In genomic region chr5:35743238-35743951, GRCm38 (mm10) we compare ENCODE assay signal across 11 mouse cellular contexts. TPM values are rescaled to one million over a fixed set of nuclear protein-coding genes. Genes with fewer than 3 reads are reported as not detected.
DNase-seq lines count a peak whose midpoint lies in the region; ATAC-seq lines count a peak whose summit lies in the region.
"Had no signal": no experiment of that assay in that cellular context is flagged by ENCODE, and none has a peak within 500 bp of the region (broad histone marks: within the 10 kb centered on the region; RNA-seq: fewer than 3 reads in every experiment).

No protein-coding gene starts in this region.

- no peak overlapping the region for H3K27ac ChIP-seq in kidney, embryonic 15.5 days
- H3K27ac ChIP-seq in midbrain, embryonic 11.5 days (ENCODE audit: low read depth, low read length) = no peak overlapping the region
- H3K27ac ChIP-seq in forebrain, embryonic 16.5 days (ENCODE audit: low read length) = no peak overlapping the region
- H3K27ac ChIP-seq: hindbrain, postnatal 0 days; neural tube, embryonic 13.5 days had no signal

- peaks cover 10% of the 10 kb centered on the region for H3K27me3 ChIP-seq in kidney, embryonic 15.5 days
- peaks cover 4% of the 10 kb centered on the region; the same call in 1 of the 2 replicates for H3K27me3 ChIP-seq in midbrain, embryonic 11.5 days (ENCODE audit: control insufficient read depth, insufficient read depth, low read length)
- no peaks in the 10 kb centered on the region for H3K27me3 ChIP-seq in forebrain, embryonic 16.5 days (replicated peaks; ENCODE audit: control insufficient read depth, insufficient read depth, low read length)

- H3K36me3 ChIP-seq in kidney, embryonic 15.5 days = no peaks in the 10 kb centered on the region
- no peaks in the 10 kb centered on the region for H3K36me3 ChIP-seq in midbrain, embryonic 11.5 days (ENCODE audit: control insufficient read depth, insufficient read depth, low read length)
- H3K36me3 ChIP-seq in forebrain, embryonic 16.5 days (ENCODE audit: control insufficient read depth, insufficient read depth) = no peaks in the 10 kb centered on the region
- H3K36me3 ChIP-seq: neural tube, embryonic 13.5 days had no signal

- peak; percentile 83 to 87 for DNase-seq in kidney, adult 8-10 months
- DNase-seq in adrenal gland, adult 18-20 months (ENCODE audit: low spot score in 2 of 2) = peak; percentile 45 to 56
- peak; percentile 38 to 60 for DNase-seq in gastrocnemius, postnatal 36 days
- peak; percentile 87 for DNase-seq in lung, postnatal 25 days (ENCODE audit: low spot score)
- DNase-seq in midbrain, embryonic 11.5 days (ENCODE audit: low spot score, missing footprints) = no peak
- DNase-seq in spleen, adult 18-20 months = no peak
- DNase-seq: forebrain, postnatal 0 days had no signal

- 63% methylated on average over 8 of the region's 8 CpGs for WGBS in kidney, embryonic 15.5 days
- WGBS in midbrain, embryonic 11.5 days = 77% methylated on average over 8 of the region's 8 CpGs
- WGBS in forebrain, embryonic 16.5 days = 78% methylated on average over 8 of the region's 8 CpGs

- no peak overlapping the region for H3K9ac ChIP-seq in kidney, embryonic 15.5 days
- no peak overlapping the region for H3K9ac ChIP-seq in midbrain, embryonic 11.5 days (ENCODE audit: low read length)
- H3K9ac ChIP-seq in forebrain, embryonic 16.5 days (replicated peaks; ENCODE audit: low read depth, low read length) = no peak overlapping the region
- H3K9ac ChIP-seq: forebrain, postnatal 0 days; neural tube, embryonic 13.5 days had no signal

- H3K9me3 ChIP-seq in kidney, embryonic 15.5 days (replicated peaks) = no peaks in the 10 kb centered on the region
- H3K9me3 ChIP-seq in midbrain, embryonic 11.5 days (ENCODE audit: control insufficient read depth, low read length) = no peaks in the 10 kb centered on the region
- no peaks in the 10 kb centered on the region for H3K9me3 ChIP-seq in forebrain, embryonic 16.5 days (ENCODE audit: control insufficient read depth, low read length)
- H3K9me3 ChIP-seq: neural tube, embryonic 13.5 days had no signal

- no peak for ATAC-seq in kidney, embryonic 15.5 days (replicated peaks; ENCODE audit: low FRiP score)
- no peak for ATAC-seq in midbrain, embryonic 11.5 days (ENCODE audit: low FRiP score)
- no peak for ATAC-seq in forebrain, embryonic 16.5 days
- ATAC-seq: forebrain, postnatal 0 days; hindbrain, postnatal 0 days had no signal

- intact Hi-C loops in gastrocnemius, postnatal 36 days (cut with DNase I) = loop anchor here (10.0 kb wide), 1 partner anchor 231 kb away; no protein-coding TSS in a partner anchor

- H3K4me3 ChIP-seq in kidney, embryonic 15.5 days (replicated peaks) = no peak overlapping the region
- no peak overlapping the region for H3K4me3 ChIP-seq in midbrain, embryonic 11.5 days (ENCODE audit: low read depth, low read length)
- H3K4me3 ChIP-seq in forebrain, embryonic 16.5 days (replicated peaks; ENCODE audit: low read length) = no peak overlapping the region
- H3K4me3 ChIP-seq: neural tube, embryonic 13.5 days had no signal

- H3K4me1 ChIP-seq in kidney, embryonic 15.5 days = peaks cover 32% of the 10 kb centered on the region
- H3K4me1 ChIP-seq in midbrain, embryonic 11.5 days (ENCODE audit: control insufficient read depth, insufficient read depth, low read length) = no peaks in the 10 kb centered on the region
- no peaks in the 10 kb centered on the region for H3K4me1 ChIP-seq in forebrain, embryonic 16.5 days (replicated peaks; ENCODE audit: control insufficient read depth, insufficient read depth, low read length)
- H3K4me1 ChIP-seq: neural tube, embryonic 13.5 days had no signal

- H3K4me2 ChIP-seq in kidney, embryonic 15.5 days = no peak overlapping the region
- no peak overlapping the region for H3K4me2 ChIP-seq in midbrain, embryonic 11.5 days
- no peak overlapping the region for H3K4me2 ChIP-seq in forebrain, embryonic 16.5 days (ENCODE audit: low read length)
- H3K4me2 ChIP-seq: neural tube, embryonic 13.5 days had no signal

RNA-seq across cellular contexts. Expression of gene Sh3tc1, which starts 3.6 kb away (rescaled TPM):
- polyA plus RNA-seq in kidney, embryonic 15.5 days (2015; fragmentation: Nextera tagmentation; extraction: Ambion mirVana) = 16.6 and 20.4 TPM in 2 replicates
- 10 to 100 TPM; 25.5 to 26.1 TPM for total RNA-seq in adrenal gland, adult 18-20 months (2021)
- 1 to 10 TPM; 2.0 to 3.2 TPM for total RNA-seq in gastrocnemius, postnatal 36 days (2021)
- 2.3 and 3.2 TPM in 2 replicates for polyA plus RNA-seq in midbrain, embryonic 11.5 days (2014; fragmentation: Nextera tagmentation; extraction: Ambion mirVana)
- polyA plus RNA-seq in forebrain, embryonic 16.5 days (2015; fragmentation: Nextera tagmentation; extraction: Ambion mirVana) = 2.3 and 2.8 TPM in 2 replicates

RNA-seq across cellular contexts. Expression of gene Ablim2, which starts 14.3 kb away (rescaled TPM):
- 1.7 and 2.7 TPM in 2 replicates for polyA plus RNA-seq in kidney, embryonic 15.5 days (2015; fragmentation: Nextera tagmentation; extraction: Ambion mirVana)
- 1 to 10 TPM; 7.5 to 8.0 TPM for total RNA-seq in adrenal gland, adult 18-20 months (2021)
- total RNA-seq in gastrocnemius, postnatal 36 days (2021) = 10 to 100 TPM; 36.6 to 37.1 TPM
- polyA plus RNA-seq in midbrain, embryonic 11.5 days (2014; fragmentation: Nextera tagmentation; extraction: Ambion mirVana) = 0.36 and 0.51 TPM in 2 replicates
- 9.4 and 16.3 TPM in 2 replicates for polyA plus RNA-seq in forebrain, embryonic 16.5 days (2015; fragmentation: Nextera tagmentation; extraction: Ambion mirVana)

Comparison
In these comparisons a context has a peak if more than half of its experiments do, and no peak if none do; other contexts are left out.
1. DNase-seq: peak in kidney, adult 8-10 months (2 of 2), adrenal gland, adult 18-20 months (2 of 2), gastrocnemius, postnatal 36 days (2 of 2) and lung, postnatal 25 days (single experiment); none in midbrain, embryonic 11.5 days (single experiment) and spleen, adult 18-20 months (0 of 2).